Mouse (Mus musculus): ENCODE measurements around the gene Wwtr1.

The Wwtr1 gene

DNA sequence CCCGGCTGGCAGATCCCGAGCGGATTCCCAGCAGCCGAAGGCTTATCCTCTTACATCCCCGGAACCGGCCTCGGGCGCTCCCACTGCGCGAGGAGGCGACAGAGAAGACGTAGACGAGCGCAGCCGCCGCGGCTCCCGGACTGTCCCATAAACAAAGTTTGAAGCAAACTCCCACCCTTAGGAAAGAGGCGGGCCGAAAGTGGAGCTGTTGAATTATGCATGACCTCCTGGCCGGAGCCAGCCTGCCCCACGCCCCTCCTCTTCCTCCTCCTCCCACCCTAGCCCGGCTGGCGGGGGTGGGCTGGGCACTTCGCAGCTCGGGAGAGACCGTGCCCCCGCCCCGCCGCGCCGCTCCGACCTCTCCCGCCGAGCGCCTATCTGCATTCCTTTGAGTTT lies at the start of gene Wwtr1:
Gene Wwtr1, minus strand, starts transcription at position 251 of the 396 bp plus-strand sequence.
- DNase-seq (ENCODE audit: low spot score in 2 of 2): no peak

DNA sequence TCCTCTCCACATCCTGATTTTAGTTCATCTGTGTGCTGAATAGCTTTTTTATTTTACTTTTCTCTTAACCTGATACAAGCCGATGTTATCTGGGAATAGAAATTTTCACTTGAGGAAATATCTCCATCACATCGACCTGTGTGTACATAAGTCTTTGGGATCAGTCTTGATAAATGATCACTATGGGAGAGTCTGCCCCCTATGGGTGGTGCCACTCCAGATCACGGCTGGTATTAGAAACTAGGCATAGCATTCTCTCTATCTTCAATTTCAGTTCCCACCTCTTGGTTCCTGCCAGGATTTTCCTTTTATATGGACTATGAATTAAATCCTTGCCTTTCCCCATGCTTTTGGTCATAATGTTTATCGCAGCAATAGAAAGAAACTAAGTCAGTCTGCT lies 44.0 kb upstream of the Wwtr1 start:
- DNase-seq (ENCODE audit: low spot score in 2 of 2): no peak

DNA sequence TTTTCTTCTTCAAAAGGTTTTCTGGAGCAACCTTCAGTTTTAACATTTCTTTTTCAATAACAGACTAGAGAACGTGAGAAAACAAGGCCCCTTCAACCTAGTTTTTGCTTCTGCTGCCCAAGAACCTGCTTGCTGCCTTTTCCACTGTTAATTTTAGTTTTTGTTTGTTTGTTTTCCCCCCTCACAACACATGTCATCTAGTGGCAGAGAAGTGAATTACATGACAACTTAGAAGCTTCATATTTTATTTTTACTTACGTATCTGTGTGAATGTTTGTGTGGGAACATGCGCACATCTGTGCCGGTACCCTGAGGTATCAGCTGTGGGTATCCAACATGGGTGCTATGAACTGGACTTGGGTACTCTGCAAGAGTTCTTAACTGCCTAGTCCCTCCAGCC lies 39.9 kb upstream of the Wwtr1 start:
- no peak for DNase-seq (ENCODE audit: low spot score in 2 of 2)

DNA sequence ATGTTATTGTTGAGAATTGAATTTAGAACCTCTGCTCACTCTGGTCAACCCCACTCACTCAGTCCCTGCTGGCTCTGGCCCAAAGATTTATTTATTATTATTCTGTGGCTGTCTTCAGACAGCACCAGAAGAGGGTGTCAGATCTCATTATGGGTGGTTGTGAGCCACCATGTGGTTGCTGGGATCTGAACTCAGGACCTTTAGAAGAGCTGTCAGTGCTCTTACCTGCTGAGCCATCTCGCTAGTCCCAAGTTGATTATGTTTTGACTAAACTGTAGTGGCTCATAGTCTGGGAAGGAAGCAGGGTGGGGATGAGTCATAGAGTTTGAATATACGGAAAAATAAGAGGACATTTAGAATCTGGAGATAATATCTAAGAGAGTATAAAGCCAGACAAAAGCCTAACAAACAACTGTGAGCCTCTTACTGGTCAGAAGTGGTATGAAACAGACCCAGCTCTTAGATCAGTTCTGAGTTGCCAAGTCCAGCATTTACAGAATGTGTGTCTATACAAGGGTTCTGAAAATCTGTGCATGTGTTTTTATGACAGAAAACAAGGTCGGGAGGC lies 36.8 kb upstream of the Wwtr1 start:
- DNase-seq (ENCODE audit: low spot score in 2 of 2): no peak

DNA sequence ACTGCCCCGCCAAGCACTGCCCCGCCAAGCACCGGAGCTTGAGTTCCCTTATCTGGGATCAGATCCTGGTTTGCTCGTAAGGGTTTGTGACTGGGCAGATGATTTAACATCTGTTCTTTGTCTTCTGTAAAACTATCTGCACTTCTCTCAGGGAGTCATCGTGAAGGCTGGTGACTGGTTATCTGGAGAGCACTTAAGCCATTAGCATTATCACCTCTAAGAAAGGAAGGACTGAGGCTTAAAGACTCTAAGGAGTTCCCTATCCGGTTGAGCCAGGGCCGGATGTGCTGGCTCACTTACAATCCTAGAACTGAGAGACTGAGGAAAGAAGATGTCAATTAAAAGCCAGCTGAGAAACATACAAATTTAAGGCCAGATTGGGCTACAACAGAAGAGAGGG lies 36.1 kb upstream of the Wwtr1 start:
- no peak for DNase-seq (ENCODE audit: low spot score in 2 of 2)

DNA sequence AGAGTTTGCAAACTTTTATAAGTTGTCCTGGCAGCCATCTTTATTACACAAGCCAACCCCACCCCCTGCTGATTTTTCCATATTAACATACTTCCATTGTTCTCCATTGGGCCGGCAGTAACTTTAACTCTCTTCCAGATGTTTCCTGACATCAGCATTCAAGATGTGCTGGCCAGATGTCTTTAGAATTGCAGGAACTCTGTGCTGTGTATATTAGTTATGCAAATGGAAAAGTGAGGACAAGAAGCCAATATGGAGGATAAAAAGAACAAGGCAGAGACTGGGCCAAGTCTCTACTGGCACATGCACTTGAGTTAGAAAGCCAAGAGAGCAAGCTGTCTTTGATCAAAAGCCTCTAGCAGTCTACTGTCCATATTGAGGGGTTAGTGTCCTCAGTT lies 28.9 kb upstream of the Wwtr1 start:
- DNase-seq (ENCODE audit: low spot score in 2 of 2): no peak

DNA sequence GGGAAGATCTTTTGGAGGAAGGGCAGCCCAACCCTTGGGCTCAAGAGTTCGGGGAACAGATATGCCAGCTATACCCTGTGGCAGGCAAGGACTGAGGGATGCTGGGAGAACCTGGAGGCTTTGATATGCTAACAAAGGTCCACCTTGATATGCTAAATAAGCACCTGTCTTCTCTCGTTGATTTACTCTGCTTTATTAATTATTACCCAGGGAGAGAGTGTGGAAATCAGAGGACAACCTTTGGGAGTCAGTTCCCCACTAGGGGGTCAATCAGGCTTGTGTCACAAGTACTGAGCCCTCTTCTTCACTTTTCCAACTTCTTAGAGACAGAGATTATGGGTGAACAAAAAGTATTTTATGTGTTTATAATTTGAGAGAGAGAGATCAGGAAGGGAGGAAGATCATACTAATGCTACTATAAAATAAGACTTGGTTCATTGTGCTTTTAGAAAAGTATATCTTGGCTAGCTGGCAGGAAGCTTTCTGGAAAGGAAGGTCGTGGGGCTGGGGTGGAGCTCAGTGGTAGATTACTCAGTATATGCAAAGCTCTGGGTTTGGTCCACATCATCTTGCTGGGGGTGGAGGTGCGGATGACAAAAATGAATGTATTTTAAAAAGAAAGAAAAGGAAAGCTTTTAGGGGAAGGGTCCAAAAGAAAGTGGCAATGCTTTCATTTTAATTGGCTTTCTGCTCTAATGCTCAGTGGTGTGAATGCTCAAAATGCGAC lies 28.3 kb upstream of the Wwtr1 start:
- DNase-seq (ENCODE audit: low spot score in 2 of 2): no peak

DNA sequence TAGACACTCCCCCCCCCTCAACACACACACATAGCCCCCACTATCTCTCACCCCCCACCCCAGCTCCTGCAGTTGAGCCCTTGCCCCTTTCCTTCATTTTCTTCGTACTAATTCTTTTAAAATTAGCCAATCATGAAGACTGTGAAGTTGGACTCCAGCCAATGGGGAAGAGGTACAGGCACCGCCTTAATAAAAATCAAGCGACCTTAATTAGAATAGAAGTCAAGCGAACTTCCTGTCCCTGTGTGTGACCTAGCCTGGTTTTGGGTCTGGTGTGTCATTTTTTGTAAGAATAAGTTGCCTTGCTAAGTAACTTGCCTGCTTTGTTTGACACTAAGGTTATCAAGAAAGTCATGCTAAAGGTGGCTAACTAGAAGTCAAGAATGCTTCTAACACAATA lies 26.9 kb upstream of the Wwtr1 start:
- no peak for DNase-seq (ENCODE audit: low spot score in 2 of 2)

DNA sequence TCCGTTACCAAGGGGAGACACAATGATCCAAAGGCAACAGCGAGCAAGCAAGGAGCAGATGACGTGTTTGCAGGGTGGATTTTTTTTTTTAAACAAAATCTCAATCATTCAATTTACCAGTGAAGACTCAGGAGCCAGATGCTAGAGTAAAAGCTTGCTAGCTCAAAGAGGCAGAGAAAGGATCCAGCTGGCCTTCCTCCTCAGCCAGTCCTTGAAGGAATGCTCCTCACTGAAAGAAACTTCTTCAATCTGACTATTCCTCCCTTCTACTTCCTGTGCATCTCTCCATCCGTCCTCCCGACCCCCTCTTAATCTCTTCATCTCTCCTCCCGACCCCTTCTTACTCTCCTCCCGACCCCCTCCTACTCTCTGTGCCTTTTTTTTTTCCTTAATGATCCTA lies 20.9 kb upstream of the Wwtr1 start:
- no peak for DNase-seq (ENCODE audit: low spot score in 2 of 2)

DNA sequence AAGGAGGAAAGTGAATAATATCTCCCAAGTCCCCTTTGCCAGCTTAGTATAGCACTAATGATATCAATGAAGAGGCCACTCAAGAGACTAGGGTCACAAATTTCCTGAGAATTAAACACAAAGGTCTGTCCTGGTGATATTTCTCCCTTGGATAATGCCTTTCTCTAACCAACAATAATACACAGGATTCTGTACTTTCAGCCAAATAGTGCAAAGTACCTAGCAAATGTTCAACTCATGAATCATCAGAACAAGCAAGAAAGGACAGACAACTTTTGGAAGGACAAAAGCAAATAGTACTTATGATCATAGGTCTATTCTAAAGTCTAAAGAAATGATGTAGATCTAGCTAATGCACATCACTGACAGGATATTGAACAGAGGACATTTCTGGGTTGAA lies 19.8 kb upstream of the Wwtr1 start:
- DNase-seq (ENCODE audit: low spot score in 2 of 2): no peak

DNA sequence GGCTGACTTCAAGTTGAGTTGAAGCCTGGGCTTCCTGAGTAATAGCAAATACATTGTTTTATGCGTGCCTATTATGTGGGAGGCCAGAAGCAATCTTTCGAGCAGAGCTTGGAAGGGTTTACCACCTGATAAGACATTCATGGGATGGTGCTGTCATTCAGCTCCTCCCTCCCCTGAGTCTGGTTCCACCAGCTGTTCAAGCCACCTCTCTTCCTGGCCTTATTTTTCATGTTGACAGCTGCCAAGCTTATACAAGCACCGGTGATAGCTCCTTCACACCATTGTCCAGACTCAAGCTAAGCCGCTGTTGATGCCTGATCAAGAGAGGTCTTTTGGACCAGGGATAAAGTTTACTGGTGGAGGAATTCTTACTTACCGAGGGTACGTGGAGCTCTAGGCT lies 10.3 kb upstream of the Wwtr1 start:
- no peak for DNase-seq (ENCODE audit: low spot score in 2 of 2)

DNA sequence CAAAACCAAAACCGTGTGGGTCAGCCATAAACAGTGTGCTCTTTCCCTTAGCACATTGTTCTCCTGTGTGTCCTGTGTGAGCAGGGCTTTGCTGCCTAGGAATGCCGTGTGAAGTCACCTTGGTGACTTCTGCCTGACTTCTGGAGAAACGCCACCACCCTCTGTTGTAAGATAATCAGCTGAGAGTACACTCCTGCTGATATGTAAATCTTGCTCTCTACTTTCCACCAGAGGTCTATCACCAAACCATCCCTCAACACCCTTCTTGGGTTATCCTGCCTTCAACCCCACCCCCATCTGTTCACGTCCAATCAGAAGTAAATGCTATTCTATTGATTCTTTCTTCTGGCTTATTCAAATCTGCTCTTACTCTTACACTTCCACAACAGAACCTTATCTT lies 7.8 kb upstream of the Wwtr1 start:
- DNase-seq (ENCODE audit: low spot score in 2 of 2): no peak

DNA sequence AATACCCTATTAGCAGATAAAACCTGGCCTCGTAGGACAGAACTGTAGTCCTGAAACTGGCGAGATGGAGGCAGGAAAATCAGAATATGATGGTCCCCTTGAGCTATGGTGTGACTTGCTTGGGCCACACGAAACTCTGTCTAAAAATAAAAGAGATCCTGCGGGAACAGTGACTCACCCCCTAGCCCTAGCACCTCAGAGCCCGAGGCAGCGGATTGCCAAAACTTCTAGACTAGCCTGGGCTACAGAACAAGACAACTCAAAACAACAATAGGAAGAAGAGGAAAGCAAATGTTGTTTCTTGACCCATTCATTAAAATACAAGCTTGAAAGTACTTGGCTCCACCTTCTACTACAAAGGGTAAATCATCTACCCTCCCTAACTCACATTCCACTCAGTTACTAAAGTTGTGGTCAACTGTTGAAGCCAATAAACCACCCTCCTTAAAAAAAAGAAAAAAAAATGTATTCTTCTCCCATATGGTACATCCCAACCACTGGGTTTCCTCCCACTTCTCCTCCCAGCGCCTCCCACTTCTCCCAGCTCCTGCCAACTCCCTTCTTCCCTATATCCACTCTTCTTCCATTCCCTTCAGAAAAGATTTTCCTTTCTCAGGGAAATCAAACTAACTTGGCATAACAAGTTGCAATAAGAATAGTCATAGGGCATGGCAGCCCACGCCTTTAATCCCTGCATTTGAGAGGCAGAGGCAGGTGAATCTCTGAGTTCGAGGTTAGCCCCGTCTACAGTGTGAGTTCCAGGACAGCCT lies 4.9 kb upstream of the Wwtr1 start:
- DNase-seq (ENCODE audit: low spot score in 2 of 2): no peak

DNA sequence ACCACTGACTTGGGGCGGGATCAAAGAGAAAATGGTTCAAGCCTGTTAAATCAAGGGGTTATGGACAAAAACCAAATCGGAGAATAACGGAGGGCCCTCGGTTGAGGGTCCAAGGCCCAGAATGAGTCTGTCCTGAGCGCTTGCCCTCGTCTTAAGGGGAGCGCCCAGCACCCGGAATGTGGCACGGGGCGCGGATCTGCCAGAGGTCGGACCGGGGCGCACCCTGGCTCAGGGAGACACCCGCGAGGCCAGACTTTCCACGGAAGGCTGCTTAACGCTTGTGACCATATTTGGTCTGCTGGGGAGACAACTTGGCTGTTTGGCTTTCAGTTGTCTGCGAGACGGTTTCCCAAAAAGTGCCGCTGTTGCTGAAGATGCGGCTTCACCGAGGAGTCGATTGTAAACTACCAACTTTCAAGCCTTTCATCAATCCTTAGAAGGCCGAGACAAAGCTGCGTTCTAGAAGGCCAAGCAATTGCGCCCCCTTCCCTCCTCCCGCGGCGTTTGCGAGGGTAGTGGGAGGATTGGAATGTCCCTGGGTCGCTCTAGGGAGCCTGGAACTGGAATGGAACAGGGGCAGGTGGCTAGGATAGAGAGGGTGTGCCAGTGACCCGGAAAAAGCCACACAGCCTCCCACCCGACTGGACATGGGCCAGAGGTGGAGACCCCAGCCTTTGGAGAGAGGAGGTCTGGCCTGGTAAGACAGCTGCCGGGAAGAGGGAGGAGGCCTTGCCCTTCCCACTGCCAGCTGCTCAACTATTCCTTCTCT lies 530 bp upstream of the Wwtr1 start:
- DNase-seq (ENCODE audit: low spot score in 2 of 2): no peak

DNA sequence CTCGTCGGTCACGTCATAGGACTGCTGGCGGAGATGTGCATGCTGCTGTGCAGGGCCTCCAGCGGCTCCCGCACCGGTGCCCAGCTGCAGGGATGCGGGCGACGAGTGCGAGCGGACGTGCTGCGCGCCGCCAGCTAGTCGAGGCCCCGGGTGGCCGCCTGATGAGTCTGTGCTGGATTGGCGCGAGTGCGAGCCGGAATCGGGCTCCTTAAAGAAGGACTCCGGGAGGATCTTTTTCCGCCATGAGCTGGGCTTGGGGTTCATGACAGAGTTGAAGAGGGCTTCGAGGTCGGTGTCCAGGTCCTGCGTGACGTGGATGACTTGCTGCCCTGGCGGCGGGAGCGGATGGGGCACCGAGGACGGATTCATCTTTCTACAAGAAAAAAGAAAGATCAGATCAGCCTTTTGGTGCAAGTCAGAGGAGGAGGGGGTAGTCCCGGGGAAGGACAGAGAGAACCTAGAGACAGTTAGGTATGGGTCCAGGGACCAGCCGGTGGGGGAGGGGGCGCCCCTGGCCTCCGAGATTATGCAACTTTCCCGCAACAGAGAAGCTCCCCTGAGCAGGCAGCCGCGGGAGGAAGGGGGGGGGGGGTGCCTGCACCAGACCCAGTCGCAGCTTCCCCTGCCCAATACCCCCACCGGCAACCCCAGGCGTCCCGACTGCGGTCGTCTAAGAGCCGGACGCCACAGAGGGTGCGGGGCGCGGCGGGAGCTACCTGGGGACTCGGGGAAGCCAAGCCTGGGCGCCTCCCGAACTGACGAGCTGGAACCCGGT lies 638 bp downstream of the Wwtr1 start:
- no peak for DNase-seq (ENCODE audit: low spot score in 2 of 2)

DNA sequence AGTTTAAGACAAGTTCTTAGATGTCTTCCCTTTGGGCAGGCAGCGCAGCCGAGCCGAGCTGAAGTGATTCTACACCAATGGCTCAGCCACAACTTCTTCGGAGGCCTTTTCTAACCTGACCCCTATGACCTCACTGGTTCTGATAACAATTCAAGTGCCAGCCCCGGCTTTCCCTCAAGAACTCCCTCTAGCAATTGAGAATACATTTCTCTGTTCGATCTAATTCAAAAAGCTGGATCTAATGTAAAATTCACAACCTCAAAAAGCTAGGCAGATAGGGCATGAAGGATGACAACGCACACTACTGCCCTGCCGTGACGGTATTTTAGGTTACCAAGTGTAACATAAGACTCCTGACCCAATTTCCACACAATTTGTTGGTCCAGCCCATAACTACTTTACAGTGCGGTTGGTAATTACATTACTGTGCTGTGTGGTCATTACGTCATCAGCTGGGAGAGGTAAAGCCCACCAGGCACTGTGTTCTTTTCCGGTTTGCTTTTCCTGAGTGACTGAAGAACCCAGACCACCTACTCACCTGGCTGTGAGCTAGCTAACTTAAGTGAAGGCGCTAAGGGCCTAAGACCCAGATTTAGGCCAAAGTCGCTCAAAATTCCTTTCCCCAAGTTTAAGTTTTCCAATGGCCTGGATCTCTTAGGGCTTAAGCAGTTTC lies 1.7 kb downstream of the Wwtr1 start:
- no peak for DNase-seq (ENCODE audit: low spot score in 2 of 2)

DNA sequence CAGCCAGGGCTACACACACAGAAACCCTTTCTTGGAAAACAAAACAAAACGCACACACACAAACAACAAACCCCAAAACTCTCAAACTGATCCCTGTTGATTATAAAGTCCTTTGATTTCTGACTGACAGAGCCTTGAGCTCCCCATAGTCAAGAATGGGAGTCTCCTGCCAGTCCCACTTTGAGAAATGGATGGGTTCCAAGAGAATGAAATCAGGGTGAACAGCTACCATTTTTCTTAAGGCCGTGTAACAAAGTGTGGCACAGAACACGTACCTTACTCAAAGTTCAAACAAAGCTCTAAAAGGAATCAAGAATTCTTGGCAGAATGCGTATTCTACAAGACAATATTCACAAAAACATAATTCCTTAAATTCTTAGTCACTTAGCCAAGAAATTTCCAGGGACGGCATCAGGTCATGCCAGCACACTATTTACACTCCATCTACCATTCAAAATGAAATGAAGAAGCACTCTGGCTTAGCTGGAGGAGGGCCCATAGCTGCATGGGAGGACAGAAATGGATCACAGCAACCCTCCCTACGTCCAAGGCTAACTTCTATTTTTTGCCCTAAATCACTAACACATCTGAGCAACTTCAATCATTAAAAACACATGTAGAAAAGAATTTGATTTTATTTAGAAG lies 3.3 kb downstream of the Wwtr1 start:
- DNase-seq (ENCODE audit: low spot score in 2 of 2): no peak

DNA sequence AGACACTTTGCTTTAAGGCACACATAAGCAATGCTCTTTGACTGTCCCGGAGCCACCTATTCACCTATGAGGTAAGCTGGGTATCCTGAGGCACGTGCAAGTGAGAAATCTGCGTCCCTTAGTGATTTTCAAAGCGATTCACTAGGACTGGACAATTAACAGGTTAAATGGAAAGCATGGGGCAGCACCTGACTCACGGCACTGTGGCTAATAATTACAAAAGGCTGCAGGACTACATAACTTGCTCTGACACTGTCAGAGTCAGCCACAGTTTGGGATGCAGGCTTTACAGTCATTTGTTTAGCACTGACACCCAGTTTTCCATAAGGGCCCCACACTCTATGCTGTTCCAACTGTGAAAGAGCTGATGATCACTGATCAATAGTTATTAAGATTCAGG lies 9.1 kb downstream of the Wwtr1 start:
- DNase-seq (ENCODE audit: low spot score in 2 of 2): no peak

DNA sequence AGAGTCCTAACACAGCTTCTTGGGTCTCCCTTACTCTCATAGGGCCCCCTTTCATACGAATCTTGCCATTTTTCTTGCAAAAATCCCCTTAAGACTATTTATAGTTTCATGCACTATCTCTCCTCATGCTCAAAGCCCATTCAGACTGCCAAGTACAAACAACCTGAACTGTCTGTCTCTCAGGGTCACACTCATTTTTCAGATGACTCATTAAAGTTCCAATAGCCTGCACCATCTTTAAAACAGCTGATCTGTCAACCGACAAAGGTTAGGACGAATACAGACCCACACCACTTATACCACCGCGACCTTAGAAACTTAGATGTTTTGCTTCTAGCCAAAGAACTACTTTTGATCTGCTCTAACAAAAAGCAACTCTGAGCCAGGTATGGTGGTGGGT lies 12.1 kb downstream of the Wwtr1 start:
- DNase-seq (ENCODE audit: low spot score in 2 of 2): no peak

DNA sequence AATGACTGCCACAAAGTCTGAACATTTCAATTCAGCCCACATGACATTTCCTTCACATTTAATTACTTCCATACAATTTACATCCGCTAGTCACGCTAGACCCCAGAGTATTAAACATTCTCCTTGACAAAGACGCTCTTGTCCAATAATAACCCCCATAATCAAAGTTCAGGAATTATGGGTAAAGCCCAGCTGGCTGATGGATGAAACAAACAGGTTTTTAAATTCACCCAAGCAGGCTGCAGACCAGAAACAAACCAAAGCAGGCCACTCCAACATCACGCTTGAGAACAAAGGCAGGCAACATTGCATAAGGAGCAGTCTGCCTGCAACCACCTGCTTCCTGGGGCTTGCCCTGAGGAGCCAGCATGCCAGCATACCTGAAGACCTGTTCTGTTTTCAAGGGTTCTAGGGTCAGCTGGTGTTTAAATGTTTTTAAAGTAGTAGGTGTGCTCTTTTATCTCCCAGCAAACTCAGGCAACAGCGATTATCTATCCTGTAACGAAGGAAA lies 12.7 kb downstream of the Wwtr1 start:
- DNase-seq (ENCODE audit: low spot score in 2 of 2): no peak

All from natural killer cell, adult 2 months (primary cell).